Mouse (Mus musculus) neural tube, embryonic 11.5 days (tissue): ENCODE measurements around the gene Grb10. TPM values are rescaled to one million over a fixed set of nuclear protein-coding genes. Genes with fewer than 3 reads are reported as not detected.

Experiments
- ATAC-seq: fragments of 200-750 bp; cut with Nextera tagmentation; 2 replicates; pipeline ENCODE4 v1.8.0; 2017; ENCODE audit warnings: moderate number of reproducible peaks, mild to moderate bottlenecking, moderate TSS enrichment, moderate library complexity; ENCODE audit not compliant: insufficient read depth, low FRiP score, low TSS enrichment
- DNase-seq: peaks from one replicate; pipeline ENCODE4 v3.0.0-alpha.2; 2015; ENCODE audit warnings: low spot score
- H3K27ac ChIP-seq: fragments of 300-500 bp; sonication (generic); 2 replicates; pipeline ENCODE4 v1.5.1; 2014; ENCODE audit warnings: low read depth, mild to moderate bottlenecking, low read length
- H3K27me3 ChIP-seq: fragments of 300-500 bp; sonication (generic); 2 replicates; pipeline ENCODE4 v1.6.1; 2014; ENCODE audit warnings: mild to moderate bottlenecking, low read length, mixed read lengths; ENCODE audit not compliant: control insufficient read depth, insufficient read depth
- H3K36me3 ChIP-seq: fragments of 300-500 bp; sonication (generic); 2 replicates; pipeline ENCODE4 v1.6.1; 2014; ENCODE audit warnings: mild to moderate bottlenecking, low read length, moderate library complexity, mixed read lengths; ENCODE audit not compliant: control insufficient read depth, insufficient read depth
- H3K4me1 ChIP-seq: fragments of 300-500 bp; sonication (generic); 2 replicates; pipeline ENCODE4 v1.6.1; 2014; ENCODE audit warnings: low read length, mixed read lengths; ENCODE audit not compliant: control insufficient read depth, insufficient read depth
- H3K4me2 ChIP-seq: fragments of 300-500 bp; sonication (generic); 2 replicates; pipeline ENCODE4 v1.6.1; 2014; ENCODE audit warnings: low read depth, mild to moderate bottlenecking, moderate library complexity
- H3K4me3 ChIP-seq: fragments of 300-500 bp; sonication (generic); 2 replicates; pipeline ENCODE4 v1.5.1; 2014; ENCODE audit warnings: low read depth, low read length
- H3K9ac ChIP-seq: fragments of 300-500 bp; sonication (generic); 2 replicates; pipeline ENCODE4 v1.6.1; 2014; ENCODE audit warnings: mild to moderate bottlenecking, low read length
- H3K9me3 ChIP-seq: fragments of 300-500 bp; sonication (generic); 2 replicates; pipeline ENCODE4 v1.6.1; 2016; ENCODE audit warnings: low read length; ENCODE audit not compliant: control insufficient read depth
- WGBS: fragments of 180-500 bp; shearing (Covaris S2); extraction: QIAGEN DNeasy Blood & Tissue Kit; methylation state at CpG from one replicate; pipeline ENCODE4 v1.1.7; 2014; 5-methylcytosine and 5-hydroxymethylcytosine counted together
- polyA plus RNA-seq: library from polyadenylated mRNA; unstranded; fragments of >200 nt; fragmentation: Nextera tagmentation; extraction: Ambion mirVana; gene quantifications from 2 replicates; pipeline ENCODE4 v1.2.1, GENCODE M21; 2014

Grb10 gene
- polyA plus RNA-seq, 1 experiment from 2014 or later, result 181 TPM

DNA sequence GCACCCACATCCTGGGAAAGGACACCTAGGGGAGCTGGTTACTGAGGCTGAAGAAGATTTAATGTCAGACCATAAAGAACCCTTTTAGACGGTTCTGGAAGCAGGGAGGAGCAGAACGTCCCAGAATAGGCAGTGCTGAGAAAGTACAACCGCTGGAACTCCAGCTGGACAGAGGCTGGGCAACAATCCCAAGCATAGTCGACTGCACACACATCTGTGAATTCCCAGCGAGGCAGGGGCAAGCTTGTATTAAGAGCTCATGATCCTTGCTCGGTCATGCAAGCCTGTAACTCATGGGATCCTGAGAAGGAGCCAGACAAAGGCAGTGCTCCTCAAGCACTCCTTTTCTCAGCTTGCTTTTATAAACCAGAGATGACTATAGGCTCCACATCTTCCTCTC lies 69.7 kb downstream of the Grb10 start:
- Histone ChIP-seq H3K27ac (no peak overlapping the region; the same call in 1 of the 2 replicates), H3K9me3 (no peaks in the 10 kb centered on the region), H3K4me3 (no peak overlapping the region), H3K9ac (no peak overlapping the region), H3K27me3 (no peaks in the 10 kb centered on the region), H3K36me3 (no peaks in the 10 kb centered on the region; the same call in 1 of the 2 replicates), H3K4me1 (peaks cover 9% of the 10 kb centered on the region; the same call in 1 of the 2 replicates), H3K4me2 (no peak overlapping the region)
- 44% methylated on average over 6 of the region's 6 CpGs for WGBS
- ATAC-seq (no peak), DNase-seq (no peak)

DNA sequence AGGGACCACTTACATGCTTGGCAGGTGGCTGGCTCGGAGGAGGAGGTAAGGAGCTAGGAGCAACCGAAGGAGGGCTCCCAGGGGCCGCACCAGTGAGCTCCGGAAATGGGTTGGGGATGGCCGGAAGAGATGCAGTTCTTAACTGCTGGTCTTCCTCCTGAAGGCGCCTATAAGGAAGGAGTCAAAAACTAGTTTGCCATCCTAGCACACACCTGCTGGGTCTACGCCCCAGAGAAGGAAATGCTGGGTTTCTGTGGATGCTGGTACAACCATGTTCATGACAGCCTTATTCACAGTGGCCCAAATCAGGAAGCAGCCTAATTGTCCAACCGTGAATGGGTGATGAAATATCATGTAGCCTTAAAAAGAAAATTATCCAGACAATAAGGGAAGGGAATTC lies 71.0 kb downstream of the Grb10 start:
- H3K9ac ChIP-seq, result no peak overlapping the region
- H3K4me3 ChIP-seq, result no peak overlapping the region
- H3K27me3 ChIP-seq, result no peaks in the 10 kb centered on the region
- no peak overlapping the region for H3K27ac ChIP-seq
- WGBS, result 85% methylated on average over 8 of the region's 8 CpGs
- no peak overlapping the region for H3K4me2 ChIP-seq
- ATAC-seq (no peak), DNase-seq (no peak)
- H3K9me3 ChIP-seq, result no peaks in the 10 kb centered on the region
- no peaks in the 10 kb centered on the region; the same call in 1 of the 2 replicates for H3K36me3 ChIP-seq
- peaks cover 9% of the 10 kb centered on the region; the same call in 1 of the 2 replicates for H3K4me1 ChIP-seq

DNA sequence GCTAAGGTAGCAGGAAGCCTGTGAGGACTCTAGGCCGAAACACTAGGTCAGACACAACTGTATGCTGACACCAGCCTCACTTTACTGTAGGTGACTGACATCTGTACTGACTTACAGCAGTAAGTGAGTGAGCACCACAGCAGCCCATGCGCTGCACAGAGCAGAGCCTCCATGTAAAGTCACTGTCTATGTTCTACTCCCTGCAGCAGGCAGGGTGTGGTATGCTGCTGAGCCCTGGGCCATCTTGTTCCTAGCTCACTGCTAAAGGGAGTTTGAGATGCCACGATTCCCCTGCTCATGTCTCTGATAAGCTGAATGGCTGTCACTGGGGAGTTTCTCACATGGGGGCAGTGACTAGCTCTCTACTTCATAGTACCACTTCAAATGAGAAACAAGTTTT lies 72.3 kb downstream of the Grb10 start:
- Histone ChIP-seq H3K9me3 (no peaks in the 10 kb centered on the region), H3K36me3 (no peaks in the 10 kb centered on the region; the same call in 1 of the 2 replicates), H3K4me3 (no peak overlapping the region), H3K27ac (0 out of 2 replicates have a peak overlapping the region, but pooled peaks have one; percentile 14), H3K27me3 (no peaks in the 10 kb centered on the region), H3K9ac (no peak overlapping the region), H3K4me1 (peaks cover 9% of the 10 kb centered on the region; the same call in 1 of the 2 replicates), H3K4me2 (no peak overlapping the region)
- DNase-seq (no peak), ATAC-seq (no peak)
- WGBS, result 94% methylated on average over 3 of the region's 3 CpGs

DNA sequence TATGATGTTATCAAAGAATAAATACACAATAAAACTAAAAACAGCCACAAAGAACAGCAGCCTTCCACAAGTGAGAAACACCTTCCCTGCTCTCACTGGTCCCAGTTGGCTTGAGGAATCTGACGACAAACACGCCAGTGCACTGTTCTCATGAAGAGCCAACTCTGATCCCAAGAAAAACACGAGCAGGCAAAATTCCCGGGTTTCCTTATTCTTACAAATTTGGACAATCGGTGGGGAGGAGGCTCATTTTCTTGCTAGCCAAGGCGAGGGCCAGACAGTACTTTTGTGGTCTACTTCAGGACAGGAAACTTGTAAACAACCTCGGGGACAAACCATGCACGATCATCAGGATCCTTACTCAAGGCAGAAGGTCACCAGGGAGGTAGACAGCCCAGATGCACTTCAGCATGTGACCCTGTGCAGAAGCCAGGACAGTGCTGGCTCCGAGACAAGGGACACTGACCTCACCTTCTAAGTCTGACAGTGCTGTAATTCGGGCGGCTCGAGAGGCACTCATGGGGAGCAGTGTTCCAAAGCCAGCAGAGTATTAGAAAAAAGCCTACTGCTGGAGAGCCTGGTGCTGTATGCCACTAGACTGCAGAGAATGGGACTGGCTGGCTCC lies 72.9 kb downstream of the Grb10 start:
- H3K36me3 ChIP-seq, result no peaks in the 10 kb centered on the region; the same call in 1 of the 2 replicates
- H3K27ac ChIP-seq, result no peak overlapping the region
- H3K9me3 ChIP-seq, result no peaks in the 10 kb centered on the region
- H3K4me2 ChIP-seq, result no peak overlapping the region
- ATAC-seq (no peak), DNase-seq (no peak)
- 89% methylated on average over 12 of the region's 12 CpGs for WGBS
- no peak overlapping the region for H3K4me3 ChIP-seq
- H3K9ac ChIP-seq, result no peak overlapping the region
- H3K4me1 ChIP-seq, result peaks cover 9% of the 10 kb centered on the region; the same call in 1 of the 2 replicates
- H3K27me3 ChIP-seq, result no peaks in the 10 kb centered on the region

DNA sequence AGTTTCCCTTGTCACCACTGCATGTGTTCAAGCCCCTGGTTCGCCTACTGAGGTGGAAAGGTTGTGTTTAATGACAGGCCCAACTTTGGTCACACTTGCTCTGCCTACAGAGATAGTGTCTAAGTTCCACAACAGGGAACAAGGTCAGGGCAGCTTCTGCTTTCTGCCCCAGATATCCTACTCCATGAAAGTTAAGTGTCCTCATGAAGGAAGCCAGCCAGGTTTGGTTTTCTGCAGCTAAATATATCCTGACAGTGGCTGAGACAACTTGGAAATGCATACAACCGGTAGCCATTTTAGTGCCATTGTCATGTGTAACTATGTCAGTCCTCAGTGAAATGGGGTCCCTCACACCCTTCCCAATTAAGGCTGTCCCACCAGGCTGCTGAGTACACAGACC lies 73.8 kb downstream of the Grb10 start:
- DNase-seq (no peak), ATAC-seq (no peak)
- no peak overlapping the region for H3K27ac ChIP-seq
- H3K36me3 ChIP-seq, result no peaks in the 10 kb centered on the region; the same call in 1 of the 2 replicates
- no peak overlapping the region for H3K4me2 ChIP-seq
- H3K4me3 ChIP-seq, result no peak overlapping the region
- H3K9me3 ChIP-seq, result no peaks in the 10 kb centered on the region
- H3K9ac ChIP-seq, result no peak overlapping the region
- H3K27me3 ChIP-seq, result no peaks in the 10 kb centered on the region
- peaks cover 9% of the 10 kb centered on the region; the same call in 1 of the 2 replicates for H3K4me1 ChIP-seq
- WGBS, result 93% methylated on average over 2 of the region's 2 CpGs

DNA sequence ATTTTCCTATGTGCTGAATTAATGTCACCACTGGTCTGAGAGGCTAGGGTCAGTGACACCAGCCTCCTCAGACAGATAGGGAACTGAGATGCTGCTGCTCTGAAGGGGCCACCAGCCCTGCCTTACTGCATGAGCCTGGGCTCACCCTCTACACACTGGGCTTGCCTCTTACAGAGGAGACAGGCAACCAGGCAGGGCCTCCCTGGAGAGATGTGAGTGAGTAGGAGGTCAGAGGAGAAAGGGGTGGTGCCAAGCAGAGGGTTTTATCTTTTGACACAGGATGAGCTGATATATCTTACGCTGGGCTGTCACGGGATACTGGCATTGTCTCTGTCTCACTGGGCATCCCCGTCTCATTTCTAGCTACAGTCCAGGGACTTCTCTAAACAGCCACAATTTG lies 74.9 kb downstream of the Grb10 start:
- no peaks in the 10 kb centered on the region; the same call in 1 of the 2 replicates for H3K36me3 ChIP-seq
- H3K9ac ChIP-seq, result no peak overlapping the region
- no peaks in the 10 kb centered on the region for H3K9me3 ChIP-seq
- H3K4me1 ChIP-seq, result peaks cover 6% of the 10 kb centered on the region; the same call in 1 of the 2 replicates
- H3K27me3 ChIP-seq, result no peaks in the 10 kb centered on the region
- no peak overlapping the region for H3K27ac ChIP-seq
- ATAC-seq (no peak), DNase-seq (no peak)
- H3K4me3 ChIP-seq, result no peak overlapping the region
- no peak overlapping the region for H3K4me2 ChIP-seq
- WGBS, result 66% methylated on average over 3 of the region's 3 CpGs

DNA sequence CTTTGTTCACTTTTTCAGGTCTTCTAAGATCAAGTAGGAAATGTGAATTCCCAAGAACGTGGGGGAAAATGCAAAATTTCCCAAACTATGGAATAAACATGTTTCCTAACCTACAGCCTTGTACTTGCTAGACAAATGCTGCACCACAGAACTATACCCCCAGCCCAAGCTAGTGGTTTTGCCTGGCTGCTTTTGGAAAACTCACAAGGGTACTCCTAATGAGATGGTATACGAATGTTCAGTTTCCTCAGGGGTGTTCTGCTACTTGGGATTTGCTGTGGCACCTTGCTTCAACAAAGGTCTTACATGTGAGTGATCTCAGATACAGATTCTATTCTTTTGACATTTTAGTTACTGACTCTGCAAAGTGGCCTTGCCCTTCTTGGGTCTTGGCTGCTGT lies 75.4 kb downstream of the Grb10 start:
- ATAC-seq (no peak), DNase-seq (no peak)
- Histone ChIP-seq H3K9me3 (no peaks in the 10 kb centered on the region), H3K36me3 (no peaks in the 10 kb centered on the region; the same call in 1 of the 2 replicates), H3K27ac (no peak overlapping the region), H3K4me3 (no peak overlapping the region), H3K4me2 (no peak overlapping the region), H3K9ac (no peak overlapping the region), H3K4me1 (peaks cover 5% of the 10 kb centered on the region; the same call in 1 of the 2 replicates), H3K27me3 (no peaks in the 10 kb centered on the region)
- 95% methylated on average over 2 of the region's 2 CpGs for WGBS

DNA sequence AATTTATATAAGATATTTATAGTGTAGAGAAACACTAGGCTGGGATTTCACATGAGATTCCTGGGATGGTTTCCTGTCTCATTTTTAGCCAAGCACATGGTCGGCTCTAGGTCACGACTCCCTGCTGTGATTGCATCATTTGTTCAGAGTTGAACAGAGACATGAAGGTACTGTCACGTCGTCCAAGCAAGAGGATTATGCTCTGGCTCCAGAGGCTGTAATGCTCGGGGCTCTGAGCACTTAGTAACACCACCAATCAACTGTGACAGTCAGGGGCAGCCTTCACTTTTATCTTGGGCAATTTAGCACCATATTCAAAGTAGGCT lies 75.9 kb downstream of the Grb10 start:
- Histone ChIP-seq H3K27me3 (no peaks in the 10 kb centered on the region), H3K27ac (0 out of 2 replicates have a peak overlapping the region, but pooled peaks have one; percentile 34), H3K36me3 (no peaks in the 10 kb centered on the region; the same call in 1 of the 2 replicates), H3K4me3 (no peak overlapping the region), H3K9me3 (no peaks in the 10 kb centered on the region), H3K4me1 (0 out of 2 replicates have a peak, but pooled peaks cover 3% of the 10 kb centered on the region), H3K4me2 (no peak overlapping the region), H3K9ac (no peak overlapping the region)
- 19% methylated on average over 5 of the region's 5 CpGs for WGBS
- ATAC-seq (no peak), DNase-seq (peak; percentile 37)
